In genomic region chr1:58392268-58392651, GRCm38 (mm10) we compare ENCODE assay signal across 8 mouse cellular contexts. TPM values are rescaled to one million over a fixed set of nuclear protein-coding genes. Genes with fewer than 3 reads are reported as not detected.
DNase-seq lines count a peak whose midpoint lies in the region; ATAC-seq lines count a peak whose summit lies in the region.

No protein-coding gene starts in this region.

- H3K4me3 ChIP-seq in embryonic facial prominence, embryonic 15.5 days (replicated peaks), result peak overlapping the region; percentile 96
- peak overlapping the region; percentile 95 for H3K4me3 ChIP-seq in limb, embryonic 13.5 days
- H3K4me3 ChIP-seq in stomach, embryonic 14.5 days (ENCODE audit: low read depth, low read length), result peak overlapping the region; percentile 89

- no peaks in the 10 kb centered on the region for H3K9me3 ChIP-seq in embryonic facial prominence, embryonic 15.5 days (replicated peaks)
- no peaks in the 10 kb centered on the region for H3K9me3 ChIP-seq in limb, embryonic 13.5 days
- no peaks in the 10 kb centered on the region for H3K9me3 ChIP-seq in stomach, embryonic 14.5 days (ENCODE audit: control insufficient read depth, low read depth, low read length)

- DNase-seq in frontal cortex, postnatal 25 days (ENCODE audit: low spot score in 2 of 2), result no peak
- peak; percentile 77 for DNase-seq in 3T3-L1 (ENCODE audit: low read depth, low spot score)
- DNase-seq in cerebellum, postnatal 25 days, result no peak
- DNase-seq in gastrocnemius, adult 8-10 months (ENCODE audit: low spot score in 2 of 2), result no peak

- ATAC-seq in frontal cortex, adult (ENCODE audit: low TSS enrichment), result peak; percentile 21; the same call in 1 of the 2 replicates
- no peak for ATAC-seq in embryonic facial prominence, embryonic 15.5 days (ENCODE audit: insufficient number of reproducible peaks, low FRiP score, low TSS enrichment, low read depth)
- ATAC-seq in limb, embryonic 13.5 days (ENCODE audit: low FRiP score, low read depth), result 0 out of 2 replicates have a peak, but pooled peaks have one; percentile 1
- ATAC-seq in stomach, embryonic 14.5 days (ENCODE audit: insufficient number of reproducible peaks, insufficient read depth, low FRiP score, low read depth), result peak; percentile 1; the same call in 1 of the 2 replicates

- H3K27ac ChIP-seq in embryonic facial prominence, embryonic 15.5 days (replicated peaks), result peak overlapping the region; percentile 99
- H3K27ac ChIP-seq in limb, embryonic 13.5 days, result peak overlapping the region; percentile 98
- H3K27ac ChIP-seq in stomach, embryonic 14.5 days (ENCODE audit: low read length), result peak overlapping the region; percentile 99

- H3K9ac ChIP-seq in embryonic facial prominence, embryonic 15.5 days, result peak overlapping the region; percentile 97
- H3K9ac ChIP-seq in limb, embryonic 13.5 days, result peak overlapping the region; percentile 97
- peak overlapping the region; percentile 98 for H3K9ac ChIP-seq in stomach, embryonic 14.5 days (replicated peaks; ENCODE audit: low read depth, low read length)

- peak overlapping the region; percentile 76 for H3K4me2 ChIP-seq in embryonic facial prominence, embryonic 15.5 days (replicated peaks)
- H3K4me2 ChIP-seq in limb, embryonic 13.5 days (replicated peaks), result peak overlapping the region; percentile 81
- H3K4me2 ChIP-seq in stomach, embryonic 14.5 days (replicated peaks; ENCODE audit: low read depth, low read length), result peak overlapping the region; percentile 78

- peaks cover 23% of the 10 kb centered on the region for H3K36me3 ChIP-seq in embryonic facial prominence, embryonic 15.5 days
- H3K36me3 ChIP-seq in limb, embryonic 13.5 days, result peaks cover 27% of the 10 kb centered on the region
- peaks cover 25% of the 10 kb centered on the region for H3K36me3 ChIP-seq in stomach, embryonic 14.5 days (ENCODE audit: control insufficient read depth, insufficient read depth, low read length)

- WGBS in embryonic facial prominence, embryonic 15.5 days, result under 1% methylated on average over 16 of the region's 16 CpGs
- under 1% methylated on average over 16 of the region's 16 CpGs for WGBS in limb, embryonic 13.5 days
- WGBS in stomach, embryonic 14.5 days, result under 1% methylated on average over 16 of the region's 16 CpGs

- peaks cover 14% of the 10 kb centered on the region for H3K4me1 ChIP-seq in embryonic facial prominence, embryonic 15.5 days
- peaks cover 22% of the 10 kb centered on the region for H3K4me1 ChIP-seq in limb, embryonic 13.5 days
- peaks cover 16% of the 10 kb centered on the region for H3K4me1 ChIP-seq in stomach, embryonic 14.5 days (ENCODE audit: control insufficient read depth, insufficient read depth, low read length)

- no peaks in the 10 kb centered on the region for H3K27me3 ChIP-seq in embryonic facial prominence, embryonic 15.5 days
- no peaks in the 10 kb centered on the region for H3K27me3 ChIP-seq in limb, embryonic 13.5 days
- H3K27me3 ChIP-seq in stomach, embryonic 14.5 days (ENCODE audit: control insufficient read depth, insufficient read depth, low read length), result no peaks in the 10 kb centered on the region

RNA-seq across cellular contexts. Expression of gene Bzw1, which starts 0.4 kb away (rescaled TPM):
- 292 and 297 TPM in 2 replicates for polyA plus RNA-seq in embryonic facial prominence, embryonic 15.5 days (2015; fragmentation: Nextera tagmentation; extraction: Ambion mirVana)
- polyA plus RNA-seq in limb, embryonic 13.5 days (2015; fragmentation: Nextera tagmentation; extraction: Ambion mirVana), result 362 and 384 TPM in 2 replicates
- polyA plus RNA-seq in stomach, embryonic 14.5 days (2014; fragmentation: Nextera tagmentation; extraction: Ambion mirVana), result 362 and 409 TPM in 2 replicates
- total RNA-seq in gastrocnemius, adult 8-10 months (2022), result 10 to 100 TPM; 37.6 to 46.4 (median 43.5) TPM

RNA-seq across cellular contexts. Expression of gene Clk1, which starts 31.6 kb away (rescaled TPM):
- 197 and 201 TPM in 2 replicates for polyA plus RNA-seq in embryonic facial prominence, embryonic 15.5 days (2015; fragmentation: Nextera tagmentation; extraction: Ambion mirVana)
- polyA plus RNA-seq in limb, embryonic 13.5 days (2015; fragmentation: Nextera tagmentation; extraction: Ambion mirVana), result 230 and 244 TPM in 2 replicates
- polyA plus RNA-seq in stomach, embryonic 14.5 days (2014; fragmentation: Nextera tagmentation; extraction: Ambion mirVana), result 245 and 254 TPM in 2 replicates
- 10 to 100 TPM; 25.6 to 43.7 (median 30.1) TPM for total RNA-seq in gastrocnemius, adult 8-10 months (2022)

RNA-seq across cellular contexts. Expression of gene Nif3l1, which starts 52.7 kb away (rescaled TPM):
- polyA plus RNA-seq in embryonic facial prominence, embryonic 15.5 days (2015; fragmentation: Nextera tagmentation; extraction: Ambion mirVana), result 40.6 and 44.5 TPM in 2 replicates
- polyA plus RNA-seq in limb, embryonic 13.5 days (2015; fragmentation: Nextera tagmentation; extraction: Ambion mirVana), result 55.1 and 56.8 TPM in 2 replicates
- polyA plus RNA-seq in stomach, embryonic 14.5 days (2014; fragmentation: Nextera tagmentation; extraction: Ambion mirVana), result 46.1 and 46.2 TPM in 2 replicates
- 10 to 100 TPM in 1 of 4 experiments, 1 to 10 TPM in 3; 7.2 to 12.2 (median 9.2) TPM for total RNA-seq in gastrocnemius, adult 8-10 months (2022)

RNA-seq across cellular contexts. Expression of gene Ppil3, which starts 53.0 kb away (rescaled TPM):
- polyA plus RNA-seq in embryonic facial prominence, embryonic 15.5 days (2015; fragmentation: Nextera tagmentation; extraction: Ambion mirVana), result 52.2 and 54.4 TPM in 2 replicates
- polyA plus RNA-seq in limb, embryonic 13.5 days (2015; fragmentation: Nextera tagmentation; extraction: Ambion mirVana), result 63.5 and 64.6 TPM in 2 replicates
- 54.5 and 58.5 TPM in 2 replicates for polyA plus RNA-seq in stomach, embryonic 14.5 days (2014; fragmentation: Nextera tagmentation; extraction: Ambion mirVana)
- total RNA-seq in gastrocnemius, adult 8-10 months (2022), result 10 to 100 TPM; 13.0 to 17.2 (median 13.2) TPM
